Mouse (Mus musculus) cerebellum, postnatal 25 days (tissue): Measurements from ENCODE around the gene Olfr713.

ENCODE experiments used
- DNase-seq, 2 experiments: peaks; one replicate each; pipeline ENCODE4 v3.0.0; 2021; ENCODE audit warnings: mixed read lengths in 2 of 2

The Olfr713 gene

DNA sequence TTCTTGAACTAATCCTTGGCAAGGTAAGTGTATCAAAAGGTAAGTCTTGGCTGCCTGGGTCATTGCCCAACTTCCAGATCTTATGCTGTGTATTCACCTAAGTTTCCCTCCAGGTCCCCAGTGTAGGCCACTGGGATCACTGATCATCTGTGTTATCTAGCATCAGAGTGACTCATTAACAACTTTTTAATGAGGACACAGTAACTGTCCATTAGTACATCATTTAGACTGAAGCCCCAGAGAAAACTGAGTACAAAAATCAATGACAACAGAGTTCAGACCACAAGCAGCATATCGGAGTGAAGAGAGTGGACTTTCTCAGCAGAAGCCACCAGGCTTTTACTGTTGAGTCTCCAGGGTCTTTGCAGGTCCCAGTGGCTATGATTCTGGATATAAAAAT is at the start of gene Olfr713:
Gene Olfr713, plus strand, starts transcription at position 301 of the 400 bp plus-strand sequence.
- DNase-seq = no peak

DNA sequence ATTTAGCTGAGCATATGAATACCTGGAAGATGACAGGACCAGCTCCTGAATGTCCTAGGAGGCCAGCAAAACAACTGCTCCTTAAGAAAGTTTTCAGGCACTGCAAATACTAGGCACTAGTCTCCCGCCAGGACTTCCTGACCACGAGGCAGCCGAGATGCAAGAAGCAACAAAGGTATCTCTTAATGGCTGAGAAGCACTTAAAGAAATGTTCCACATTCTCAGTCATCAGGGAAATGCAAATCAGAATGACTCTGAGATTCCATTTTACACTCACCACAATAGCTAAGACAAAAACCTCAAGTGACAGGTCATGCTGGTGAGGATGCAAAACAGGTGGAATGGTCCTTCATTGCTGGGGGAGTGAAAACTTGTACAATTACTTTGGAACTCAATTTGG is 45.7 kb upstream of the Olfr713 start:
- DNase-seq = no peak

- no peak for DNase-seq
These were observed 30.2 kb upstream of the Olfr713 start for GRCm38 (mm10) chr7:107000798-107001197.

- DNase-seq = no peak
These were observed 26.8 kb upstream of the Olfr713 start for GRCm38 (mm10) chr7:107004169-107004568.

GRCm38 (mm10) chr7:107005972-107006371 is 25.0 kb upstream of the Olfr713 start, which contains the start of gene Olfr2:
Olfr2 (minus strand) TSS chr7:107006072.
- no peak for DNase-seq

DNA sequence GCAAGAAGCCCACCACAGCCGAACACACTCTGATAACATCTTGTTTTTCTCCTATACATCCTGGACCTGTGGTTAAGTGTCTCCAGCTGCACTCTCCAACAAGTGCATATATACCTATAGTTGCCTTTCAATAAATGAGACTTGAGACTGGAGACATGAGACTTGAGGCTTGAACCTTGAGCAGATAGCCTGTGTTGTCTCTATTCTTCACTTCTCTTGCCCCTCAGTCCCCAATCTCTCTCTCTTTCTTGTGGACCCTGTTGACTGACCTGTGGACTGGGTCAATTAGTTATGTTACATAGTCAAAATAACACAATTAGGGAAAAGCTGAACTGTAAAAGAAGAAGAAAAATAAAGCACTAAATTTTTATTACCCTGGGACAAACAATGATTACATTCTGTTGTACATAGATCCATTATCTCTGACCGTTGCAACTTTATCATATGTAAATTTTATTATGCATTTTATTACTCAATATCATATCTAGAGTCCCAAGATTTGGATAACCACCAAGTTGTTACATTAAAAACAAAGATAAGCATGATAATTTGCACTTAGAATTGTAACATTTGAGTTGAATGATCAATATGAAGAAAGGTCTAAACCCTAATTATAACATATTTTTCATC is 9.1 kb downstream of the Olfr713 start:
- no peak for DNase-seq

GRCm38 (mm10) chr7:107043136-107043535 is 12.2 kb downstream of the Olfr713 start:
- no peak for DNase-seq

DNA sequence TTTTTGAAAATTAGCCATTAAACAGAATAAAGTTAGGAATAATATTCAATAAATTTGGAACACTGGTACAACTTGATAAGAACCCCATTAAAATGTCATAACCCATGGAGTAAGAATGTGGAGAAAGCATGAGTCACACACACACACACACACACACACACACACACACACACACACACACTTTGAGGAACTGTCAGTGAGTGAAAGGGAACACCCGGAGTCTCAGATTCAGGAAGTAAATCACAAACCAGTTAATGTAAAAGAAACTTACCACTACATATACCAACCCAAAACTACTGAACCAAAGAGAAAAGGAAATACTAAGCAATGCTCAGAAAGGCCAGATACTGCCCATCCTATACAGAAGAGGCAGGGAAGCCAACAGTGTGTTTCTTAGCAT is 13.4 kb downstream of the Olfr713 start:
- DNase-seq = no peak

GRCm38 (mm10) chr7:107045833-107046232 is 14.9 kb downstream of the Olfr713 start:
- peak in 1 of 2 experiments; percentile 14 for DNase-seq

DNA sequence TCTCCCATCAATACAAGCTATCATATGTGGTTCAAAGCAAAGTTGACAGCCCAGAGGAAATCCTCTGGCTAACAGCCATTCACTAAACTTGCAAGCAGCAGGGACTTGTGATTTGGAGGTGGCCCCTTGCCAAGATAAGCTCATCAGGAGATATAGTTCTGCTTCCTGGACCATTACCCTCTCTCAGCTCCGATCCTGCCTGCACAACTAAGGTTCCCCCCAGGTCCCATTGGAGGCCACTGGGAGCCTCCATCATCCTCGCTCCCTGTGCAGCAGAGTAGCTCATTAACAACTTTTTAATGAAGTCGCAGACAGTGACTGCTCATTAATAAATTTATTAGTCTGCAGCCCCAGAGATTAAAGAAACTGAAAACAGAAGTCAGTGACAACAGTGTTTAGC is 16.6 kb downstream of the Olfr713 start:
- no peak for DNase-seq

- DNase-seq = no peak
These were observed 39.7 kb downstream of the Olfr713 start, which contains the start of gene Olfr714 for GRCm38 (mm10) chr7:107070681-107071080. Olfr714 (plus strand) TSS chr7:107070981.
